Mouse (Mus musculus) adrenal gland, adult (tissue): ENCODE data around the gene Mpped1.

Experiments
- DNase-seq, 2 experiments: peaks; one replicate each; pipeline ENCODE4 v3.0.0; 2022 to 2023; ENCODE audit warnings: low spot score in 1 of 2; ENCODE audit not compliant: inconsistent age in 2 of 2

Mpped1 gene

DNA sequence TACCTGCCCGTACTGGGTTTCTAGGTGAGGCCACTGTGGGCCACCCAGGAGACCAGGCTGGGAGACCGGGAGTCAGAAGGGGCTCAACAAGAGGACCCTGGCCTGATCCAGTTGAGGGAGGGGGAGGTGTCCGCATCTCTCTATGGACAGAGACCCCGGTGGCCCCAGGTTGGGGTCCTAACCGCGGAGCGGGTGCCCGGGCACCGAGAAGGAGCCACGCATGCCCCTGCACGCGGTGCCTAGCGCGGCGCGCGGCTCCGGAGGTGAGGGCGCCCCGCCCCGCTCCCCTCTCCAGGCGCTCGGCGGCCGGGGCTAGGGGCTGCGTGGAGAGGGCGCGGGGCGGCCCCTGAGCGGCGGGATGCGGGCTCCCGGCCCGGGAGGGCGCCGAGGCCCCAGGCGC is at the start of gene Mpped1:
Gene Mpped1, plus strand, starts transcription at position 81 of the 400 bp plus-strand sequence.
- DNase-seq: no peak

DNA sequence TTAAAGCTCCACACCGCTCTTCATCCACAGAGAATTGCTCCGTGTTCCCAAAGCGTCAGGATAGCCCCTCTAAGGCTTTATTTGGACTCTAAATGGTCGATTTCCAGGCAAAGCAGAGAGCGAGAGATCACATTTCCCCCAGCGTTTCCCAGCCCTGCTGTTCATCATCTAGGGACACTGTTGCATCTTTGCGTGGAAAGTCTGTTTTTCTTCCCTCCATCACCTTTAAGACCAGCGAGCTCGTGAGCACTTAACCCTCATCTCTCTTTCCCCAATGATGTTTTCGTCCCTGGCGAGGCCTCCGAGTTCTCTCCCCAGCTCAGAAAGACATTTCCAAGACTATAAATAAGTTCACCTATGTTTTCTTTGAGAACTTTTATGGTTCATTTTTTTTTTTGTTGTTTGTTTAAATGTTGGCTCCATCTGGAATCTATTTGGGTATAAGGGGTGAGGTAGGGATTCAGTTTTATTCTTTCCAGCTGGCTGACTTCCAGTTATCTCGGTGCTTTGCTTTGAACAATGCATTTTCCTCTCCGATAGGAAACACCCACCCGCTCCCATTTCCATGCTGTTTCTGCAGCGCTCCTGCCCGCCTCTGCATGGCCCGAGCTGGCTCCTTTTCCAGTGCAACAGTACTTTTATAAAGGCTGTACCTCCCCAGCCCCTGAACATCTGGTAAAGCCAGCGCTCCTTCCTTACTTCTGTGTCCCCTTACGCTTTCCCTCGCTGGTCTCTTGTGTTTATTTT is 38.4 kb upstream of the Mpped1 start:
- DNase-seq: peak in 1 of 2 experiments; percentile 30

DNA sequence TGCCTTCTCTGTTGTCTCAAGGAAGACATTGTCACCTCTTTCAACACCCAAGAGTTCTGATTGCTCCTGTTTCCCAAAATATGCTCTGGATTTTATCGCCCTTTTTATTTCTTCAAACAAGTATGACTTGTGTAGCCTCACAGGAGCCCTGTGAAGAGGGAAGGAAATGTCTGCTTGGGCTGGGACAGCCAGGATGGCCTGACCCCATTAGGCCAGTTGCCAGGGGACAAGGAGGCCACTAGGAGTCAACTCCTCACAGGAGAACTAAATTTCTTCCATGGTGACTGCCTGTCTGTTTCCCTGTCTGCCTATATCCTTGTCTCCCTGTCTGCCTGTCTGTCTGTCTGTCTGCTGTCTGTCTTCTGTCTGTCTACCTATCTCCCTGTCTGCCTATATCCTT is 37.2 kb upstream of the Mpped1 start:
- DNase-seq: peak in 1 of 2 experiments; percentile 49

DNA sequence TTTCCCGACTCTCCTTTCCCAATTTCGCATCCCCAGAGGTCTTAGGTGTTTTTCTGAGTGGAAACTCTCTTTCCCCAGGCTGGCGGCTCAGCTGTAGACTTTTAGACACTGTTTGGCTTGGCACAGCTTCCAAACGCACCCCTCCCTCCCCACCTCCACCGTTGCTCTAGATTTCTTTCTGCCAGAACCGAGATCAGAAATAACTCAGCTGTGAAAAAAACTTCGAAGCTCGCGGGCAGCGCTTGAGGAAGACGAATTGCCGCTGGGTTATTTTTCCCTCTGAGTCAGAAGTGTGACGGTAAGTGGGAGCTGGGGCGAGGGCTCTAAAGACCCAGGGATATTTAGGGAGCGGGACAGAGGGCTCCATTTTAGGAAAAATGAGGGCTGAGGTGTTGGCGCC is 33.0 kb upstream of the Mpped1 start:
- DNase-seq: no peak

DNA sequence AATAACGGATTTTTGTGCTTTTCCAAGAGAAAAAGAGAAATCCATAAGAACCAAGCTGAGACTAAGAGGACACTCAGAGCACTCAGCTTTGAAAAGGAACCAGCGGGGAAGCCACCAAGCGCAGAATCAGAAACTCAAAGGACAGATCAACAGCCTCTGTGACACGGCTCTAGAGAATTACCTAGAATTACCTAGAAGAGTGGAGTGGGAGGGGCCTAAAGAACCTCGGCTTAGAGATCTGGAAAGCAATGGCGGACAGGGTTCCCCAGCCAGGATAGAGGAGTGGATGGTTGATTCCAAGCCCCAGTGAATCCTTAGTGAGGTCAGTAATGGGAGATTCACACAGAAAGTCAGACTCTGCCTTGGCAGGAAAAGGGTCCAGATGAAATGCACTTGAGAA is 30.3 kb upstream of the Mpped1 start:
- DNase-seq: no peak

DNA sequence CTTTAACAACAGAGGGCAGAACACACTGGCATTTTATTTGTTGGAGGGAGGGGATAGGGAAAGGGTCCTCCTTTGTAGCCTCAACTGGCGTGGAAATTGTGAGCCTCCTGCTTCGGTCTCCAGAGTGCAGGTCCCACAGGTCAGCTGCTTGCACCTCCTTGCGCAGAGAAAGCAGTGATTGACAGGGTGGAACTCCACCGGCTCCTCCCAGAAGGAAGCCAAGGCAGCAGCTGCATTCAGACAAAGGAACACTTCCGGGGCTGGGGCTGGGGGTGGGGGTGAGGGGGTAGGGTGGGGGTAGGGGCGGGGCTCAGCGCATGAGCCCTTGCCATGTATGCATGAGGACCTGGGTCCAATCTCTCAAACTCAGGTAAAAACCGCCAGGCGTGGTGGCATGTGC is 29.8 kb upstream of the Mpped1 start:
- no peak for DNase-seq

DNA sequence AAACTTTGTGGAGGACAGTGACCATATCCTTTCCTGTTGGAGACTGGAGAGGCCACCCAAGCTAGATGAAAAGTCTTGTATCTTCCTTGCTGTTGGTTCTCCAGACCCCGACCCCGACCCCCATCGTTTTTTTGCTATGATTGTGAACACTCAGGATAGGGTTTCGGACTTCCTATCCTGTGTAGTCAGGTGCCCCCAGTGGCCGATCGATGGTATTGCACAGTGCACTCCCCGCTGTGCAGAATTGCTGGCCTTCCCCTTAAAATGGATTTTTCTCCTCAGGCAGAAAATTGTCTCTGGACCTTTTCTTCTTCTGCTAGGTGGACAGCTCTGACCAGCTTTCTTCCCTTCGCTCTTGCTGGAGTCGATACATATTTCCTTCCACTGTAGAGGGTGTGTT is 22.5 kb upstream of the Mpped1 start:
- peak in 1 of 2 experiments; percentile 40 for DNase-seq

DNA sequence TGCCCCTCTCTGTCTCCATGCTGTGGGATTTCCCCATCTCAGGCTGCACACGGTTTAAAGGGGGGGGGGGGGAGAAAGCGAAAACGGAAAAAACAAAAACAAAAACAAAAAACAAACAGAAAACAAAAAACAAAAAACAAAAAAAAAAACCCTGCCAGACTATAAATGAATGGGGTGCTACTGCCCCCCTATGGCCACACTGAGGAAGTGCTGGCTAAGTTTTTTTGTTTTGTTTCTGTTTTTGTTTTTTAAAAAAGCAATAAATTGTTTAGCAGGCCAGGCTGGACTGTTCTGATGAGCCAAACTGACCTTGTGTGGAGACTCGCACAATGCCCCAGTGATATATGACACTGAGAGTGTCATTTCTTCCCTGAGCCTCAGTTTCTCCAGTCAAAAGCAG is 20.3 kb upstream of the Mpped1 start:
- DNase-seq: no peak

DNA sequence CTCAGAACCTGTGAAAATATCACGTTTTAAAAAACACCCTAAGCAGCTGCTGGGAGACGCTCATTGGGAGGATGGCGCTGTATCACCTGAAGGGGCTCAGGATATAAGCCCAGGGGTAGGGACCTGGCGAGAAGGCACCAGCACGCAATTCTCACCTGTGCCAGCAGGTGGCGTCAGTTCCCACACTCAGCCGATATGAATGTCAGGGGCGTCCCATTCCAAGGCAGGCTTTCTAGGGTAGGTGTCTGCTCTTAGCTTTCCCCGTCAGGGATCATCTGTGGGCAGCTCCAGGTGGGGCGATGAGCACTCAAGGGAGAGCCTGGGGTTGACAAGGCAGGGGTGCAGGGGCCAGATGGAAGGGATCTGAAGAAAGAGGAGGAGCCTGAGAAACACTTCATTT is 18.6 kb upstream of the Mpped1 start:
- DNase-seq: peak; percentile 18 to 70

DNA sequence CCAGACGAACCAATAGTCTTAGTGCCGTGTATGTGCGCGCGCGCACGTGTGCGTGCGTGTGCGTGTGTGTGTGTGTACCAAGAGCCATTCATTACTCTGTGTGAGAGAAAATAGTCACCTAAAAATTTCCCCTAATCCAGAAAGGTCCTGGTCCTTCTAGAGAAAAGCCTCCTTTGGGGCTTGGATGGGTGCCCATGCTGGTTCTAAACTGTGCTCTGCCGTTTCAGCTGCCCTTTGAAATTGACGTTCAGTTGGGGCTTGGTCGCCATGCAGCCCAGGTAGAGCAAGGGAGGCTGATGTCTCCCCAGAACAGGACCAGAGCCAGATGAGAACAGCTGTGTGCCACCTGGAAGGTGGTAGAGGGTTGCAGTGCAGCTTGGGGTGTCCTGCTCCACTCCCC is 17.8 kb upstream of the Mpped1 start:
- DNase-seq: no peak

DNA sequence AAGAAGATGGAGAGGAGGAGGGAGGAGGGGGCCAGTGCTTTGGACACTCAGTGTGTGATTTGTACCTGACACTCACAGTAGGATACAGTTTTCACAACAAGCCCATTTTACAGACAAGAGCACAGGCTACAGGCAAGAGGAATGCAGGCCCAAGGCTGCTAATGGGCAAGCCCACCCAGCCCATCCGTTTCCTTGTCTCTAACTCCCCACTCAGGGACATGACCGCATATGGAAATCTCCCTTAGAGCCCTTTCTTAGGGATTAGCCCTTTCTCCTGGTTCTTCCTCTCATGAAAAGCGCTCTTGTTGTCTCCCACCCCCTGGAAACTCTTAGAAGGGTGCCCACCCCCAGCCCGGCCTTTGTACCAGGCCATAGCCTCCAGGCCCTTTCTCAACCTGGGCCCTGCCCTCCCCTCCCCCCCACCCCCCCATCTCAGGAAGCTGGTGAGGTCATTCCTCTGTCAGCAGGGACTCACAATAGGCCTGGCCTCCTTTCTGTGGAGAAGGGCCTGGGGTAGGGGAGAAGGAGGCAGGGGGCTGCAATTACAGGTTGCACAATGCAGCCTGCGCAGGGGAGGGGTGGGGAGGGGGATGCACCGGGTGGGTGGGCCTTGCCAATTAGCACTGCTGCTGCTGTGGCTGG is 13.8 kb upstream of the Mpped1 start:
- DNase-seq: no peak

DNA sequence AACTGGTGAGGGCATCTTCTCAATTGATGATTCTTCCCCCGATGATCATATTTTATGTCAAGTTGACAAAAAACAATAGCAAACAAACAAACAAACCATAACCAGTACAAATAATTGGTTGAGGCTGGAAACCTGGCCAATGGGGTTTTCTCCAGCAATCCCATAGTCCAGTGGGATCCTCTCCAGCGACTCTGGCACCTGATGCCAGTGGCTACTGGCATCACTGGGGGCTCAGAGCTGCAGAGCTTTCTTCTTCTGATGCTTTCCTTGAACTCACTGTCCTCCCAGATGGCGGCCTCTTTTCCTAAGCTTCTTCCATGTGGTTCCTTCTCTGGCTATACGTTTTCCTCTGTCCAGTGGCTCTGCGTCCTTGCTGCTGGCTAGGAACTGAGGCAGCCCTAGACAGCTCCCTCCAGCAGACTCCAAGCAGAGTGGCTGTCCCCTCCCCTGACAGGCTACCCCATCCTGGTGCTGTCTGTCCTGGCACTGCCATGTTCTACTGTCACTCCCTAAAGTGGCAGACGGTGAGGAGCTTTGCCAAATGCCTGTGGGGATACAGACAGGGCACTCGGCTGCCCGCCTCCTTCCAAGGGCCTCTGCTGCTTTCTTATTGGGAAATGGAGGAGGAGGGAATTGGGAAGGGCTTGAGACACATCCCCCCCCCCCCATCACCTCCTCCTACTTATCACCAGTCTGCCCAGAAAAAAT is 7.8 kb upstream of the Mpped1 start:
- DNase-seq: no peak

DNA sequence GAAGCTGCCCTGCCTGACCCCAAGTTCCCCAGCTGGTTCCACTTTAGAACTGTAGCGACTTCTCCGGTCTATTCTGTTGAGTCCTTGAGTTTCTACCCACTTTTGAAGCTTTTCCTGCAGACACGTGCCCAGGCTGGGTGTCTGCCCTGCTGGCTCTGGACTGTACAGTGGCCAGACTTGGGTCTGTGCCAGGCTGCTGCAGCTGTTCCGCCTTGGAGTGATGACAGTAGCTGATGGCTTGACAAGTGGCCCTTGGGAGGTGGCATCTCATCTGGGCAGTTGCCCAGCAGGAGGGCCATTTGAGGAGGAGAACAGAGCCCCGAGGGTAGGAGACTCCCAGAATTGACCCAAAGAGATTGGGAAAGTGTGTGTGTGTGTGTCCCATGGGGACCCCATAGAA is 6.8 kb upstream of the Mpped1 start:
- peak; percentile 16 to 50 for DNase-seq

DNA sequence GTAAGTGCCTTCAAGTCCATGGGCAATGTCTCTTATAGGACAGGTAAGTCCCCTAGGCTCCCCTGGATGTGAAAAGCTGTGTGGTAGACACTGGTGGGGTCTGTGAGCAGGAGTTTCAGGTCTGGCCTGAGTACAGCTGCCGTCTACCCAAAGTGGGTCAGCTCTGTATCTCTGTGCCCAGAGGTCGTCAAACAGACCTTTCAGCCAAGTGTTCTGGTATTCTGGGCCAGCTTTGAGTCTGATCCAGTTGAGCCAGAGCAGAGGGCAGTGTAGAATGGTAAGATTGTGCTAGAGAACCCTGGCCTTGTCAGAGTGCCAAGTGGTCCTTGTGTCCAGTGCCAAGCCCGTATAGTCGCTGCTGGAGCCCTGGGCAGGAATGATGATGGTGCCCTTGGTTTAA is 6.3 kb upstream of the Mpped1 start:
- no peak for DNase-seq

DNA sequence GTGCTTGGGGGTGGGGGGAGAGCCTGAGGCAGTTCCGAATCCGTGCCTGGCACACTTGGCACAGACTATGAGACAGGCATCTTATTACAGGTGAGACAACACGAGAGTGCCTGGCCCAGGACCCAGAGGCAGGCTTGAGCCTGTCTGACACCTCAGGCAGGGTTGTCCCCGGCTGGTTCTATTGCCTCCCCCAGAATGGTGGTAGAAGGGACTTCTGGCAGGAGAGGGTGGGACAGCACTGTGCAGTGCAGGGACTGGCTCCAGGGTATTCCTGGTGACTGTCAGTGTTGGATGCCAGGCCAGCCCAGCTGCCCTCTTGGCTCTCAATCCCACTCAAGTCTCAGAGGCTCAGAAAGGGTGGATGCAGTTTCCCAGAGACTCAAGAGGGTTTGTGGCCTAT is 4.3 kb upstream of the Mpped1 start:
- no peak for DNase-seq

DNA sequence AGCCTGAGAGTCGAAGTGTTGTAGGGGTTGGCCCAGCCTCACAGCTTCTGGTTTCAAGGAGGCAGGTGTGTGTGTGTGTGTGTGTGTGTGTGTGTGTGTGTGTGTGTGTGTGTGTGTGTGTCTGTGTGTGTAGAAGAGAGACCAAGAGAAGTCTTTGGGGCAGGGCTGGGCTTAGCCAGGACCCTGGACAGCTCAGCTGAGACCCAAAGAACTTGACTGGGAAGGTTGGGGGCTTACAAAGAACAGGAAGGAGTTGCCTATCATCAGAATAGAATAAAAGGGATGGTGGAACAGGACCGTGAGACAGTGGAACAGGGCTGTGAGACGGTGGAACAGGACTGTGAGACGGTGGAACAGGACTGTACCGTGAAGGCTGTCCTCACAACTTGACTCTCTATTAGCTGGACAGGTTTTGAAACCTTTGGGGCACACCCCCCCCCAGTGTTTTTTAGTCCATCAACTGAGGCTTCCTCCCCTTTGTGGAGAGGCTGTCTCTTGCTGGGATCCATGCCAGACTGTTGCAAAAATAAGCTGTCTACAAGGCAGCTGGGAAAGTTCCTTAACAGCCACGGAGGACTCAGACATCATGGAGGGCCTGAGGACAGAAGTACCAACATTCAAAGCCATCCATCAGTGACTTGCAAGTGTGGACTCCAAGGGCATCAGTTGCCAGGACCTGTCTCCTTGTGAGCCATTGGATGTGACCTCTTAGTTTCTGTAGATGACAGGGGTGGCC is 2.8 kb upstream of the Mpped1 start:
- DNase-seq: no peak

DNA sequence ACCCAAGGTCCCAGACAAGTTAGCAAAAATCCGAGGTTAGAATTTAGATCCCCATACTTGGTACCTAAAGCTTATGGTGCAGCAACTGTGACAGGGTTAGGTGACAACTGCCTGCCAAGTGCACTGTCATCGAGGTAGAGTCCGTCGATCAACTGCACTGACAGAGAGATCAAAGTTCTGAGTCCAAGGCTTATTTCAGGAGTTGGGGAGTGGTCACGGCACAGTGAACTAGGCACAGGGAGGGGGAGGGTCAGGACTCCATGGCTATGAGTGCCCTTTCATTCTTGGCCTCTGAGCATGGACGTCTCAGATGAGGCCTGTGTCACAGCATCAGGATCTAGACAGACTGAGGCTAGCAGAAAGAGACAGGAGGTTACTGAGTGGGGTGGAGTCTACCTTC is 1.8 kb upstream of the Mpped1 start:
- DNase-seq: no peak

DNA sequence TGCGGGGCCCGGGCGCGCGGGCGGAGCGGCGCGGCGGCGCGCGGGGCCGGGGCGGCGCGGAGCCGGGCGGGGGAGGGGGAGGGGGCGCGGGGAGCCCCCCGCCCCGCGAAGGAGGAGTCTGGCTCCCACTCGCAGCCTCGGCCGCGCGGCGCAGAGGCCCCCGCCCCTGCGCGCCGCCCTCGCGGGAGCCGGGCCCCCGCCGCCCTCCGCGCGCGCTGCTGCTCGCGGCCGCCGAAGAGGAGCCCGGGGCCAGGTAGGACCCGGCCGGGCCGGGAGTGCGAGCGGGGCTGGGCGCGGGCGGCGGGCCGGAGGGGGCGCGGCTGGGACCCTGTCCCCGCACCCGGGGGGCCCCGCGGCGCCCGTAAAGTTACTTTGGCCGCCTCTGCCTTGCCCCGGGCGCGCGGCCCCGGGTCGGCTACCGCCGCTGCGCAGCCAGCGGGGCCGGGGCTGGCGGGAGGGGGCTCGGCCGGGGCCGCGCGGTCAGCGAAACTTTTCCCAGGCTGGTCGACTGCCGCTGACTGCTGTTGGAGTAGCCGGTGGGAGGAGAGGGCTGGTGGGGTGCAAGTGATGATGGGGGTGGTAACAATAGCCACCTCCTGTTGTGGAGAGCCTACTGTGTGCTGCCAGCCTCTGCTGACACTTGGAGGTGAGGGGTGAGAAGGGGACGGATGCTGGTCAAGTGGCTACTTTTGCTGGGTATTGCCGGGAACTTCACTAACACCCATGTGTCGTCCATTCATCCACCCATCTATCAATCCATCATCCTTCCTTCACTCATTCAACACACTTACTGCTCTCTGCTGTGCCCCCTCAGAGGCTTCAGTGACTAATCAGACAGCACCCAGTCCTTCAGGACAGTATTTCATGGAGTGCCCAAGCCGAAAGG is 831 bp downstream of the Mpped1 start:
- DNase-seq: no peak

DNA sequence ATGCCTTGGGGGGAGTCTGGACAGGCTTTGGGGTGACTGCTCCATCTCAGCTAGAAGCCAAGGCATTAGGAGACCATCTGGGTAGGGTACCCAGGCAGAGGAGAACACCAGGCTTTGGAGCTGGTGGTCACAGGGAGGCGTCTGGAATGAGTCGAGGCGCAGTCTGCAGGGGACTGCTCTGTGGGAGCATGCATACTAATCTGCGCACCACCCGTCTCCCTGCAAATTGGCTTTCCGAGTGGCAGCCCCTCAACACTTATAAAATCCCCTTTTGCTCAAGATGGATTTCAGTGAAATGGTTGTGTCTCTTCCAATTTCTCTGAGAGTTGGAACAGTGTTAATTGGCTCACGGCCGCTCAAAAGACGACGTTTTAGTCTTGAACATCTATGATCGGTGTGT is 2.0 kb downstream of the Mpped1 start:
- DNase-seq: no peak

DNA sequence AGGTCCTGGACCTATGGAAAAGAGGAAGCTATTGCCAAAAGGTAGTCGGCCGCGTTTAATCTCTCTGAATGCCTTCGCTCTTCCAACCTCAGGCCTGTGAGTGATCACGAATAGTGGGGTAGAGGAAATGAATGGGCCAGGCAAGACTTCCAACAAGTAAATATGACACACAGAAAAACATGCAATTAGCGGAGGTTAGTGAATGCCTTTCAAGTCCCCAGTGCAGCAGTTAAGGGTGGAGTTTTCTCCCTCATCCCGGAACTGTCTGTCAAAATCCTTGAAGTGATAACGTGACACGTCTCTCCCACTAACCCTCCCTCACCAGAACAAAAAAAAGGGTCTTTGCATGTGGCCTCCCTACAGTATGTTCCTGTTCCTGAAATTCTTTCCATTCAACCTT is 3.0 kb downstream of the Mpped1 start:
- DNase-seq: no peak

DNA sequence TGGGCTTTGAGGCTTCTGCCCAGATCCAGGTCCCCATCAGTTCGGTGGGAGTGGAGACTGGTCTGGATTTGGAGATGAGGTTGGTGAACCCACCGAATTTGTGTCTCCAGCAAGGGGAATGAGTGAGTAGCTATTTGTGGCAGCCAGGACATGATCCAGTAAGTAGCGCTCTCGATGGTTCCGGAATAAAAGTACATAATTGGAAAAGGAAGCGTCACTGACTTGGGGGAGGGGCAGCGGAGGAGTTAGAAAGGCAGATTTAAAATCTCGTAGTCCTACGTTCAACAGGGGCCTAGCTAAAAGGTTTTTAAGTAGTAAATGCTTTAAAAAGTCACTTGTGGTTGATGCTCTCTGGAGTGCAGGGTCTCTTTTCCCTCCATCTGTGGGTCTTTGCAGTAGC is 5.5 kb downstream of the Mpped1 start:
- no peak for DNase-seq
